Mouse (Mus musculus): Measurements from ENCODE around the gene Ssc4d. TPM values are rescaled to one million over a fixed set of nuclear protein-coding genes. Genes with fewer than 3 reads are reported as not detected.

The Ssc4d gene
- polyA plus RNA-seq (2016; fragmentation: Nextera tagmentation; extraction: Ambion mirVana), result 2.3 and 5.2 TPM in 2 replicates

DNA sequence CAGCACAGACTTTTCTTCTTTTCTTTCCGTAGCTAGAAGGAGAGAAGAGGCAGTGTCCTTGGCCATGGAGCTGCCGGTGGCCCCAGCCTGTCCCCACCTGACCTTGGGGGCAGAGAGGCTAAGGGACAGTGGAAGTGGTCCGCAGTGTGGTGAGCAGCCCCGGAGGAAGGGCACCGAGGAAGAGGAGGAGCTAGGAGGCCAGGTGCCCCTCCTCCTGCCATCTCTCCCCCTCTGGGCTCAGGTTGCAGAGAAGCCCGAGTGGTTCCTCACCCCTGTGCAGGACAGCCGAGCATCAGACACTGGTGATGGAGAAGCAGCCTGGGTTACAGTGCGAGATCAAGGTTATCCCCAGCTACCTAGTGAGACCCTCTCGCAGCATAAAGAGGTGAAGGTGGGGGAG lies at the start of gene Ssc4d:
Gene Ssc4d (minus strand): TSS at position 167 of the 400 bp plus-strand sequence.
- no peaks in the 10 kb centered on the region for H3K27me3 ChIP-seq (ENCODE audit: insufficient read depth, poor library complexity, severe bottlenecking)
- no peaks in the 10 kb centered on the region for H3K36me3 ChIP-seq
- H3K4me3 ChIP-seq, result peak within 1 kb of the TSS; percentile 5; the same call in 1 of the 2 replicates
- peaks cover 6% of the 10 kb centered on the region; the same call in 1 of the 2 replicates for H3K4me1 ChIP-seq
- no peaks in the 10 kb centered on the region for H3K9me3 ChIP-seq
- 14% methylated on average over 9 of the region's 9 CpGs for WGBS
- DNase-seq (ENCODE audit: low spot score), result no peak
- no peak within 1 kb of the TSS for H3K27ac ChIP-seq

DNA sequence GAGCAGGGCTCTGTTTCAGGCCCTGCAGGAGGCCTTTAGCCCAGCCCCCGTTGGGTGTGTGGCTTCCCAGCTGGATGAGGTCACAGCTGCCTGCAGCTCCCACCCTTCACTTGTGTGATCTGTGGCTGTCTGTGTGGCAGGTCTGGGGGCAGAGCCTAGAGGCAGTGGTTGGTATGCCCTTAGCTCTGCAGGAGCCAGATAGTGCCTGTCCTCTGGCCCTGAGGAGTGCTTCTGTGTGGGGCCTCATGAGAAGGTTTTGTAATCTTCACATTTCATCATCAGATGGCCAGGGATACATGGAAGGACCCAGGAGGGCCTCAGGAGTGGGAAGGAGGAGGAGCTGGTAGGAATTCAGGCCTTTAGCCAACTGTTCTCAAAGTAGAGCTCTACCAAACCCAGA lies 45.6 kb upstream of the Ssc4d start:
- Histone ChIP-seq H3K9me3 (no peaks in the 10 kb centered on the region), H3K27me3 (ENCODE audit: insufficient read depth, poor library complexity, severe bottlenecking) (no peaks in the 10 kb centered on the region), H3K27ac (0 out of 2 replicates have a peak overlapping the region, but pooled peaks have one; percentile 37), H3K36me3 (peaks cover 26% of the 10 kb centered on the region), H3K4me1 (peaks cover 46% of the 10 kb centered on the region), H3K4me3 (no peak overlapping the region)
- peak; percentile 87 for DNase-seq (ENCODE audit: low spot score)
- WGBS, result 40% methylated on average over 1 of the region's 1 CpGs

DNA sequence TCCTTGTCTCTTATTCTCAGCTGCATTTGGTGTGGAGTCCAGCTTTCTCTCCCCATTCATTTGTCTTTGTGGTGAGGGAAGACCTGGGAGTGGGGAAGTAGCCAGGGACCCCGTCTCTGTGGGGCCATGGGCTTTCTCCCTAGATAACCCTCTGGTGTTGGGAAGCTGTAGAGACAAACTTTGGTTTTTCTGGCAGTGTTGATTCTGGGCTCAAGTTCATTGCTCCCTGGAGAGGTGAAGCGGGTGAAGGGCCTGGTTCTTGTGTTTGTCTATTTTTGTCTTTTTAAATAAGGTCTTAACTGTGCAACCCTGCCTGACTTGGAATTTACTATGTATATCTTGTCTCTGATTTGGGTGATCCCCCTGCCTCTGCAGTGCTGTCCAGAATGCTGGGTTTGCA lies 44.4 kb upstream of the Ssc4d start:
- H3K27me3 ChIP-seq (ENCODE audit: insufficient read depth, poor library complexity, severe bottlenecking), result no peaks in the 10 kb centered on the region
- H3K27ac ChIP-seq, result no peak overlapping the region
- H3K4me1 ChIP-seq, result peaks cover 46% of the 10 kb centered on the region
- WGBS, result 71% methylated on average over 2 of the region's 2 CpGs
- H3K9me3 ChIP-seq, result no peaks in the 10 kb centered on the region
- no peak for DNase-seq (ENCODE audit: low spot score)
- no peak overlapping the region for H3K4me3 ChIP-seq
- peaks cover 28% of the 10 kb centered on the region for H3K36me3 ChIP-seq

DNA sequence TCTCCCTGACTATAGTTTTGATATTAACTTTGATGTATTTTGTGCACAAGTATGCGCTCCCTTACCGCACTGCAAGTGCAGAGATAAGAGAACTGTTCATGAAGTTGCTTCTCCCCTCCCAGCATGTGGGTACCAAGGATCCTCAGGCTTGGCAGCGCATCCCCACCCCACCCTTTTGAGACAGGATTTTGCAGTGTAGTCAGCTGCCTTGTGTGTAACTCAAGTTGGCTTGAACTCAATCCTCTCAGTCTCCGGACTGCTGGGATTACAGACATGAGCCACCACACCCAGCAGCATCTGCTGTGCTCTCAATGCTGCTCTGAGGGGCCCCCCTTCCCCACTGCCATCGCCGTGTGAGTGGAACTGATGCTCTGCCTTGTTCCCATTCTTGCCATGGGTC lies 42.9 kb upstream of the Ssc4d start:
- Histone ChIP-seq H3K4me1 (peaks cover 46% of the 10 kb centered on the region), H3K27ac (0 out of 2 replicates have a peak overlapping the region, but pooled peaks have one; percentile 9), H3K4me3 (no peak overlapping the region), H3K9me3 (no peaks in the 10 kb centered on the region), H3K27me3 (ENCODE audit: insufficient read depth, poor library complexity, severe bottlenecking) (no peaks in the 10 kb centered on the region), H3K36me3 (peaks cover 36% of the 10 kb centered on the region)
- 88% methylated on average over 6 of the region's 6 CpGs for WGBS
- no peak for DNase-seq (ENCODE audit: low spot score)

DNA sequence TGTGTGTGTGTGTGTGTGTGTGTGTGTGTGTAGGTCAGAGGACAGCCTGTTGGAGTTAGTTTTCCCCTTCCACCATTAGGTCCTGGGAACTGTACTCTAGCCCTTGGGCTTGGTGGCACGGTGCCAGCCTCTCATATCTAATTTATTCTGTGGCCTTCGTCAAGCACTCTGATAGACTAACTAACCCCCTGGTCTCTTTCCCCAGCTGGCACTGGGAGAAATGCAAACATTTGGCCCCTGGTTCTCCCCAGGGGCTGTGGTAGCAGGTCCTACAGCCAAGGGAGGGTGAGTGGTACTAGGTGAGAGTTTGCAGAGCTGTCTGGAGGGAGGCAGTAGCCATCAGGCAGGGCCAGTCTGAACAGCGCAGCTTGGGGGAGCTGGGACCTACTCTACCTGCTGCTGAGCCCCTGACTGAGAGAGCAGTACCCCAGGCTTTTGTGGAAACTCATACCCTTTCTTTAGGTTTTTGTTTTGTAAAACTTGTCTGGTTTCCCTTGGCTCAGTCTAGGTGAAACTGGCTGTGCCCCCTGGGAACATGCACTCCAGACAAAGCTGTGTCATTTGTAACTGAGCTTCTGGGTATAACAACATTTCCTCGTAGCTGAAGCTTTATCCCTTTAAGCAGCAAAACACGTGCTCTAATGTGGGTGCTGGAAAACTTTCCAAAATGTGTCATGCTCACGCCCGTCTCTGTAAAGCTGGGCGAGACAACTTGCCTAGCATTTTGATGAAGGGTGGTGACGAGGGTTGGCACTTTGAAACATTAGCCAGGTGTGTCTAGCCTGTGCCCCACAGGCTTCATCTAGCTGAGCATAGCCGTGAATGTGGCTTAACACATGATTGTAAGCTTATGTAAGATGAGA lies 41.9 kb upstream of the Ssc4d start:
- Histone ChIP-seq H3K4me1 (peaks cover 44% of the 10 kb centered on the region), H3K27ac (peak overlapping the region; percentile 57; the same call in 1 of the 2 replicates), H3K4me3 (no peak overlapping the region), H3K27me3 (ENCODE audit: insufficient read depth, poor library complexity, severe bottlenecking) (no peaks in the 10 kb centered on the region), H3K9me3 (no peaks in the 10 kb centered on the region), H3K36me3 (peaks cover 39% of the 10 kb centered on the region)
- no peak for DNase-seq (ENCODE audit: low spot score)
- WGBS, result 77% methylated on average over 10 of the region's 10 CpGs

DNA sequence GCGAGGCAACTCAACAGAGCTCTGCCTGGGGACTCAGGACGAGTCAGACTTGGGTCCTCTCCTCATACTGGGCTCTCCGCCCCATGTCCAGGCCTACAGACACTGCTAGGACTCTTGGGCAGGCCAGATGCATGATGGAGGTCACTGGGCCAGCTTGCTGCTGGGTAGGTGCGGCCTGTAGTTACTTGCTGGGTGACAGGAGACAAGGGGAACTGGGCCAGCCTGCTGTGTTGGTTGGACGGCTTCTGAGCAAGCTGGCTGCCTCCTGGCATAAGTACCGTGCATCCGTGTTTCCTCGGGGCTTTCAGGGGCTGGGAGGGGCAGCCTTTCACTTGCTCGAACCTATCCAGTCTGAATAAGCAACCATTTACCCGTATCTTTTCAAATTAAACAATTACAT lies 41.3 kb upstream of the Ssc4d start:
- 84% methylated on average over 10 of the region's 10 CpGs for WGBS
- DNase-seq (ENCODE audit: low spot score), result no peak
- Histone ChIP-seq H3K27ac (peak overlapping the region; percentile 57), H3K9me3 (no peaks in the 10 kb centered on the region), H3K36me3 (peaks cover 39% of the 10 kb centered on the region), H3K4me1 (peaks cover 44% of the 10 kb centered on the region), H3K27me3 (ENCODE audit: insufficient read depth, poor library complexity, severe bottlenecking) (no peaks in the 10 kb centered on the region), H3K4me3 (no peak overlapping the region)

DNA sequence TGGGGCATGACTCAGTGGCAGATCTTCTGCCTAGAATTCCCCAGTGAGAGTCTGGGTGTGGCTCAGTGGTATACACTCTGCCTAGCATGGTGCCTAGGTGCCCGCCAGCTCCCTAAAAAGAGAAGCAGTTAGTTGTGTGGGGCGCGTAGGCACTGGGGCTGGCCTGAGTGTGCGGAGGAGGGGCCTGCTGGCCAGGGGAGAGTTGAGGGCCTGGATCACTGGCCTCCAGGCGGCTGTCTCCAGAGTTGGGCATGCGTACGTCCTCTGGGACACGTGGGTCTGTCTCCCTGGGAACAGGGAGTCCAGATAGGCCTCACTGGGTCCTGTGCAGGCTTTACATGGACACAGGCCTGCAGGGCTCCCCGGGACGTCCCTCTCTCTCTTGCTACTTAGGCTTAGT lies 40.5 kb upstream of the Ssc4d start:
- peak; percentile 86 for DNase-seq (ENCODE audit: low spot score)
- Histone ChIP-seq H3K9me3 (no peaks in the 10 kb centered on the region), H3K4me1 (peaks cover 40% of the 10 kb centered on the region), H3K36me3 (peaks cover 42% of the 10 kb centered on the region), H3K27me3 (ENCODE audit: insufficient read depth, poor library complexity, severe bottlenecking) (no peaks in the 10 kb centered on the region), H3K4me3 (peak overlapping the region; percentile 23; the same call in 1 of the 2 replicates), H3K27ac (peak overlapping the region; percentile 57)
- 65% methylated on average over 10 of the region's 10 CpGs for WGBS

DNA sequence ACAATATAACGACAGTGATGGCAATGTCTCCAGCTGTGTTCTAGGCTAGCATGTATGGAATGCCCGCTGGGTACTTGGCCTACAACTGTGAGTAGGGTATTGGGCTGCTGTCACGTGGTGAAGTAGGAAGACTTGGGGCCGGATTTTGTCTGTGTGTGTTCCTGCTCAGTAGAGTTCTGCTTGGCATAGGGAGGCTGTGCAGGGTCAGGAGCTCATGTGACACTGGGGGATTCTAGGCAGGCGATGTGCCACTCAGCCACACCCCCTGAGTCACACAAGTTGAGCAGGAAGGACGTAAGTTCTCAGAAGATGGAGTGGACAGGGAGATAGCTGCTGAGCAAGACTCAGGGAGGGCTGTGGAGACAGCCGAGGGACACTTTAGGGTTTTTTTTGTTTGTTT lies 33.4 kb upstream of the Ssc4d start:
- WGBS, result 66% methylated on average over 7 of the region's 7 CpGs
- Histone ChIP-seq H3K27me3 (ENCODE audit: insufficient read depth, poor library complexity, severe bottlenecking) (no peaks in the 10 kb centered on the region), H3K36me3 (peaks cover 33% of the 10 kb centered on the region), H3K27ac (0 out of 2 replicates have a peak overlapping the region, but pooled peaks have one; percentile 43), H3K4me3 (no peak overlapping the region), H3K9me3 (no peaks in the 10 kb centered on the region), H3K4me1 (peaks cover 30% of the 10 kb centered on the region)
- DNase-seq (ENCODE audit: low spot score), result no peak

DNA sequence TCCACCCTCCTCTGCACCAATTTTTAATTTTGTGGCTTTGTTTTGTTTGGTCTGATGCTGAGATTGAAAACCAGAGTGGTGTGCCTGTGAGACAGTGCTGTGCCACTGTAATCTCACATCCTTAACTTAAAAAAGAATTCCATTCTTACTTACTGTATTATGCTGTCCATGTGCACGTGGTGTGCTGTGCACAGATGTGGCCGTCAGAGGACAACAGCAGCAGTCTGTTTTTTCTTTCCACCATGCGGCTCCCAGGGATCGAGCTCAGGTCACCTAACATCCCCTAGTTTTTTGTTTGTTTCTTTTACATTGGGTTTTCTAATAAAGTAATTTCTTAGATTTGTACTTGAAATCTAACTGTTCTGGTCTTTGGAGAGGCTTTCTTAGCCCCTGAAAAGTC lies 30.2 kb upstream of the Ssc4d start:
- no peak for DNase-seq (ENCODE audit: low spot score)
- Histone ChIP-seq H3K4me1 (peaks cover 38% of the 10 kb centered on the region), H3K27ac (no peak overlapping the region), H3K27me3 (ENCODE audit: insufficient read depth, poor library complexity, severe bottlenecking) (no peaks in the 10 kb centered on the region), H3K36me3 (peaks cover 30% of the 10 kb centered on the region), H3K9me3 (no peaks in the 10 kb centered on the region), H3K4me3 (no peak overlapping the region)
- WGBS, result 77% methylated on average over 4 of the region's 4 CpGs

DNA sequence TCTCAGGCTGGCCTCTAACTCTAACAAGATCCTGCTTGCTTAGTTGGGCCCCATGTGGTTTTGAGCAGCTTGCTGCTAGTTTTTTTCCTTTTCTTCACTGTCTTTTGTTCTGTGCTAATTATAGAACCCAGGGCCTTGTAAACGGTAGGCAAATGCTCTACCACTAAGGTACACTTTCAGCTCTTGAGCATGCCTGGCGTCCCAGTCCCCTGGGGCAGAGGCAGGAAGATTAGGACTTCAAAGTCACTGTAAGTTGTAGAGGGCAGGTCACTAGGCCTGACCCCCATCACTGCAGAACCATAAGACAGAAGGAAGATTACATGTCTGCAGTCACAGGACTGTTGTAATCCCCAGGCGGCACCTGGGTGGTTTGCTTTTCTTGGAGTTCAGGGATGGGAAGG lies 28.4 kb upstream of the Ssc4d start:
- Histone ChIP-seq H3K27ac (peak overlapping the region; percentile 83), H3K36me3 (peaks cover 43% of the 10 kb centered on the region)
- 13% methylated on average over 3 of the region's 3 CpGs for WGBS

DNA sequence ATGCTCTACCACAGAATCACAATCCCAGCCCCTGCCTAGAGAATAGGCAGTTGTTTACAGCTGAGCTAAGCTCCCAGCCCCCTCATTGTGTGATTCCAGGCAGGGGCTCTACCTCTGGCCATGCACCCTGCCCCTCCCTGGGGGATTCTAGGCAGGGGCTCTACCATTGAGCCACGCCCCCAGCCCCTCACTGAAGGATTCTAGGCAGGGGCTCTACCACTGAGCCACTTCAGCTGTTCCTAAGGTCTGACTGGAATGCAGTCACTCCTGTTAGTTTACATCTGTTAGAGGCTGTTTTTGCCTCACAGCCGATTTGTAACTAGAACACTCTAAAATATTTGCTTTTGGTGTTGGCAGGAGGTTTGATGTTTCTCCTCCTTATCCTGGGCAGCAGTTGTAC lies 28.0 kb upstream of the Ssc4d start:
- WGBS, result 66% methylated on average over 2 of the region's 2 CpGs
- peaks cover 48% of the 10 kb centered on the region for H3K36me3 ChIP-seq
- no peaks in the 10 kb centered on the region for H3K27me3 ChIP-seq (ENCODE audit: insufficient read depth, poor library complexity, severe bottlenecking)

More for the DNA sequence above, 28.4 kb upstream of the Ssc4d start:
- H3K9me3 ChIP-seq, result no peaks in the 10 kb centered on the region
- 0 out of 2 replicates have a peak overlapping the region, but pooled peaks have one; percentile 6 for H3K4me3 ChIP-seq
- H3K27me3 ChIP-seq (ENCODE audit: insufficient read depth, poor library complexity, severe bottlenecking), result no peaks in the 10 kb centered on the region
- H3K4me1 ChIP-seq, result peaks cover 30% of the 10 kb centered on the region
- DNase-seq (ENCODE audit: low spot score), result no peak

DNA sequence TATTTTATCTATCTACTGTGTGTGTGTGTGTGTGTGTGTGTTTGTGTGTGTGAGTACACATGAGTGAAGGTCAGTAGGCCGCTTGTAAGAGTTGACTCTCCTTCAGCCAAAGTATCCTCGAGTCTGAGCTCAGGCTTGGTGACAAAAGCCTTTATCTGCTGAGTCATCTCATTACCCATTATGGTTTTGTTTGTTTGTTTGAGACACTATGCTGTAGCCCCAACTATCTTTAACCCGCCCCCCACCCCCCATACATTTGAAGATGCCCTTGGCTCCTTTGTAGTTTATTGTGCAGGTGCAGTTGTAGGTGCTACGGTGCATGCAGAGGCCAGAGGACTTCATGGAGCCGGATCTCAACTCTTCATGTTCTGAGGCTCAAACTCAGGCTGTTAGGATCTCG lies 26.9 kb upstream of the Ssc4d start:
- 89% methylated on average over 6 of the region's 6 CpGs for WGBS
- no peaks in the 10 kb centered on the region for H3K9me3 ChIP-seq
- peaks cover 57% of the 10 kb centered on the region for H3K36me3 ChIP-seq

More for the DNA sequence above, 28.0 kb upstream of the Ssc4d start:
- 0 out of 2 replicates have a peak overlapping the region, but pooled peaks have one; percentile 6 for H3K4me3 ChIP-seq
- peak overlapping the region; percentile 83 for H3K27ac ChIP-seq
- H3K4me1 ChIP-seq, result peaks cover 26% of the 10 kb centered on the region
- DNase-seq (ENCODE audit: low spot score), result no peak
- no peaks in the 10 kb centered on the region for H3K9me3 ChIP-seq

DNA sequence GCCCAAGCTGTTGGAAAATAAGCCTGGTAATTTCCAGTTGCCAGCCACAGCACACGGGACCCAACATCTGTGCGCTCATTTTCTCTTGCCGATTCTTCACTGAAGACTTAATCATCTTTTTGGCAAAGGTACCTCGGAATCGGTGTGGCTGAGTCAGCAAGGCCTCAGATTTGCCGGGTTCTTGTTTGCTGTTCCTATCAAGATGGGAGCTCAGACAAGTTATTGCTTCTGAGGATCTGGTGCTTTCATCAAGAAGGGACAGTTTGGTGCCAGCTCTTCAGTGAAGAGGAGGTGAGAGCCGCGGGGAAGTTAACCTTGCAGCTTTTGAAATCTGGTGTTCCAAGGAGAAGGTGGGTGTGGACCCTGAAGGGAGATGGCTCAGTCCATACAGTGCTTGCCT lies 21.8 kb upstream of the Ssc4d start:
- no peaks in the 10 kb centered on the region for H3K9me3 ChIP-seq
- H3K27ac ChIP-seq, result no peak overlapping the region
- no peak overlapping the region for H3K4me3 ChIP-seq
- 86% methylated on average over 8 of the region's 8 CpGs for WGBS
- H3K36me3 ChIP-seq, result peaks cover 45% of the 10 kb centered on the region
- no peak for DNase-seq (ENCODE audit: low spot score)
- peaks cover 13% of the 10 kb centered on the region for H3K4me1 ChIP-seq
- H3K27me3 ChIP-seq (ENCODE audit: insufficient read depth, poor library complexity, severe bottlenecking), result no peaks in the 10 kb centered on the region

More for the DNA sequence above, 26.9 kb upstream of the Ssc4d start:
- Histone ChIP-seq H3K27ac (no peak overlapping the region), H3K27me3 (ENCODE audit: insufficient read depth, poor library complexity, severe bottlenecking) (no peaks in the 10 kb centered on the region), H3K4me3 (no peak overlapping the region), H3K4me1 (peaks cover 22% of the 10 kb centered on the region)
- DNase-seq (ENCODE audit: low spot score), result no peak

All from heart, embryonic 10.5 days (tissue).